Mouse (Mus musculus) liver, embryonic 12.5 days (tissue): Measurements from ENCODE around the gene Ush2a. TPM values are rescaled to one million over a fixed set of nuclear protein-coding genes. Genes with fewer than 3 reads are reported as not detected.

Experiments
- ATAC-seq: fragments of 200-750 bp; cut with Nextera tagmentation; 2 replicates; pipeline ENCODE4 v1.8.0; 2017; ENCODE audit warnings: moderate number of reproducible peaks, mild to moderate bottlenecking, moderate library complexity
- H3K27ac ChIP-seq: fragments of 300-500 bp; sonication (generic); 2 replicates; pipeline ENCODE4 v1.5.1; 2016; ENCODE audit warnings: mild to moderate bottlenecking
- H3K27me3 ChIP-seq: fragments of 300-500 bp; sonication (generic); replicated peaks from 2 replicates; pipeline ENCODE4 v1.6.1; 2016; ENCODE audit warnings: mild to moderate bottlenecking, moderate library complexity
- H3K36me3 ChIP-seq: fragments of 300-500 bp; sonication (generic); 2 replicates; pipeline ENCODE4 v1.6.1; 2016; ENCODE audit warnings: mild to moderate bottlenecking, moderate library complexity
- H3K4me1 ChIP-seq: fragments of 300-500 bp; sonication (generic); 2 replicates; pipeline ENCODE4 v1.6.1; 2016
- H3K4me2 ChIP-seq: fragments of 300-500 bp; sonication (generic); 2 replicates; pipeline ENCODE4 v1.6.1; 2016; ENCODE audit warnings: mild to moderate bottlenecking, moderate library complexity
- H3K4me3 ChIP-seq: fragments of 300-500 bp; sonication (generic); 2 replicates; pipeline ENCODE4 v1.5.1; 2016; ENCODE audit warnings: mild to moderate bottlenecking, moderate library complexity
- H3K9ac ChIP-seq: fragments of 300-500 bp; sonication (generic); 2 replicates; pipeline ENCODE4 v1.6.1; 2016; ENCODE audit warnings: mild to moderate bottlenecking, moderate library complexity
- H3K9me3 ChIP-seq: fragments of 300-500 bp; sonication (generic); replicated peaks from 2 replicates; pipeline ENCODE4 v1.6.1; 2016; ENCODE audit warnings: mild to moderate bottlenecking, moderate library complexity
- WGBS: fragments of 180-500 bp; shearing (Covaris S2); methylation state at CpG from one replicate; pipeline ENCODE4 v1.1.7; 2016; ENCODE audit not compliant: insufficient replicate concordance; 5-methylcytosine and 5-hydroxymethylcytosine counted together
- polyA plus RNA-seq: library from polyadenylated mRNA; unstranded; fragments of >200 nt; fragmentation: Nextera tagmentation; extraction: Ambion mirVana; gene quantifications from 2 replicates; pipeline ENCODE4 v1.2.1, GENCODE M21; 2016

Gene Ush2a
- polyA plus RNA-seq, 1 experiment from 2014 or later = 0.06 TPM

- Histone ChIP-seq H3K9ac (peak within 1 kb of the TSS; percentile 96), H3K27ac (peak within 1 kb of the TSS; percentile 78), H3K9me3 (no peaks in the 10 kb centered on the region), H3K36me3 (peaks cover 19% of the 10 kb centered on the region), H3K4me1 (peaks cover 33% of the 10 kb centered on the region), H3K4me2 (peak within 1 kb of the TSS; percentile 91), H3K27me3 (peaks cover 13% of the 10 kb centered on the region), H3K4me3 (peak within 1 kb of the TSS; percentile 100)
- ATAC-seq = peak; percentile 90
- WGBS = under 1% methylated on average over 74 of the region's 74 CpGs
Measured at GRCm38 (mm10) chr1:189007239-189007979, 745.6 kb downstream of the Ush2a start, which contains the start of gene Kctd3. Gene Kctd3 (minus strand): TSS chr1:189007841.

DNA sequence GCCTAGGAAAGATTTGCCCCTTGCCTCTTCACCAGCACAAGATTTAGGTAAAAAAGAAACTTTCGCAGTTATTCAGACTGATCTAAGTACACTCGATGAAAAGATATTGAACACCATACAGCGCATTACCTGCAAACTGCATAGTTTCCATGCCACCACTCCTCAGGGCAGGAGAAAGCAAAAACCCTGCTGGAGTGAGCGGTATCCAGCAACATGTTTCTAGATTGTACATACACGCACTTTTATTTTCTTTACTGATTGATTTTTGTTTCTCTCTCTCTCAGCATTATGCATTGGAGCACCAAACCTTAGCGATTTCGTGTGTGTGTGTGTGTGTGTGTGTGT, 746.1 kb downstream of the Ush2a start:
- Histone ChIP-seq H3K9me3 (no peaks in the 10 kb centered on the region), H3K9ac (no peak overlapping the region), H3K27ac (no peak overlapping the region), H3K36me3 (peaks cover 13% of the 10 kb centered on the region), H3K4me3 (peak overlapping the region; percentile 100), H3K27me3 (peaks cover 19% of the 10 kb centered on the region), H3K4me2 (peak overlapping the region; percentile 91), H3K4me1 (peaks cover 39% of the 10 kb centered on the region)
- WGBS = 42% methylated on average over 7 of the region's 7 CpGs
- ATAC-seq = peak; percentile 54; the same call in 1 of the 2 replicates

GRCm38 (mm10) chr1:189010671-189011070, 748.8 kb downstream of the Ush2a start:
- Histone ChIP-seq H3K4me2 (no peak overlapping the region), H3K27me3 (peaks cover 45% of the 10 kb centered on the region), H3K4me1 (peaks cover 27% of the 10 kb centered on the region), H3K27ac (no peak overlapping the region), H3K9ac (no peak overlapping the region), H3K9me3 (no peaks in the 10 kb centered on the region), H3K36me3 (peaks cover 1% of the 10 kb centered on the region; the same call in 1 of the 2 replicates), H3K4me3 (no peak overlapping the region)
- ATAC-seq = no peak
- 82% methylated on average over 4 of the region's 4 CpGs for WGBS

DNA sequence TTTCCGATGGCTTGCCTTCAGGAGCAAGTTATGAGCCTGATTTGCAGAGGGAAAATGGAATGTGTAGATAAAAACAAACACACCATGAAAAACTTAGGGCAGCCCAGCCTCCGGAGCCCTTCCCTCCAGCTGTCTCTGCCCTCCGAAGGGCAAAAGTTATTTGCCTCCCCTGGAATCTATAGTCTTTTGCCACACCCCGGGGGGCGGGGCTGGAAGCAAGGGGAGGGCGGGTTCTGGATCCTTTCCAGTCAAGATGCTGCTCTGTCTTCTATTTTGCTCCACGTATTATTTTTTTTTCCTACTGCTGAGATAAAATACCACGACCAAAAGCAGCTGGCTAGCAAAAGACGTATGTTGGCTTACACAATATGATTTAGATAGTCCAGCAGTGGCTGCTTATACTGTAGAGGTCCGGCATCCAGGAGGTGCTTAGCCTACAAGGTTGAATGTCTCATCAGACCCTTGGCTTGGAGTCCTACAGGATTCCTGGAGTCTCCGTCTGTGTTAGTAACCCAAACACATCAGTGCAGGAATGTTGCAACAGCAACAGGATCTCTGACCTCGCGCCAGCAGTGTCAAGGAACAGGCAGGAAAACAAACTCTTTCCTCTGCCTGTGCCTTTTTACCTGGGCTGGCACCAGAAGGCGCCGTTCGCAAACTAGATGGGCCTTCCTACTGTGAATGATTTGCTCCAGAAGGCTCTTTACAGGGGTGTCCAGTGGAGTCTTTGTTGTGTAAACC, 751.2 kb downstream of the Ush2a start:
- Histone ChIP-seq H3K4me2 (peak overlapping the region; percentile 27), H3K9ac (no peak overlapping the region; the same call in 1 of the 2 replicates), H3K36me3 (no peaks in the 10 kb centered on the region), H3K4me1 (peaks cover 9% of the 10 kb centered on the region), H3K27me3 (peaks cover 49% of the 10 kb centered on the region), H3K4me3 (no peak overlapping the region), H3K27ac (no peak overlapping the region), H3K9me3 (no peaks in the 10 kb centered on the region)
- WGBS = 11% methylated on average over 16 of the region's 16 CpGs
- ATAC-seq = no peak

DNA sequence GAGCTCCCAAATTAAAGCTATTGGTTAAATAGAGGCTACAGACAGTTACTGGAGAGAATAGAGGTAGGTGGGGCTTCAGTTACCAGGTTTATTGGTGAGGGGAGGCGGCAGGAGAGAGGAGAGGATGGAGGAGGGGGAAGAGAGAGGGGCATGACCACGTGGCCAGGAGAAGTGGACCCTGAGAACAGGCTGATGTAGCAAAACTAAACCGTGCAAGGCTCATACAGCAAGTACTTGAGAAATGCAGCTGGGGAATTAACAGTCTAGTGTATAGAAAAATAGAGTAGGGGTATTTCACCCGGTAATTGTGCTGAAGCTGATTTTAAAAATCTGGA, 751.7 kb downstream of the Ush2a start:
- 17% methylated on average over 4 of the region's 4 CpGs for WGBS
- H3K27ac ChIP-seq = no peak overlapping the region
- peaks cover 7% of the 10 kb centered on the region; the same call in 1 of the 2 replicates for H3K4me1 ChIP-seq
- no peak overlapping the region for H3K9ac ChIP-seq
- H3K9me3 ChIP-seq = no peaks in the 10 kb centered on the region
- H3K27me3 ChIP-seq = peaks cover 49% of the 10 kb centered on the region
- ATAC-seq = no peak
- no peaks in the 10 kb centered on the region for H3K36me3 ChIP-seq
- peak overlapping the region; percentile 27; the same call in 1 of the 2 replicates for H3K4me2 ChIP-seq
- H3K4me3 ChIP-seq = no peak overlapping the region
